Mouse (Mus musculus): ENCODE measurements around the gene Hapln4.
A peak's percentile ranks its signal among the peaks of the same experiment; 100 is the strongest.

Gene Hapln4

DNA sequence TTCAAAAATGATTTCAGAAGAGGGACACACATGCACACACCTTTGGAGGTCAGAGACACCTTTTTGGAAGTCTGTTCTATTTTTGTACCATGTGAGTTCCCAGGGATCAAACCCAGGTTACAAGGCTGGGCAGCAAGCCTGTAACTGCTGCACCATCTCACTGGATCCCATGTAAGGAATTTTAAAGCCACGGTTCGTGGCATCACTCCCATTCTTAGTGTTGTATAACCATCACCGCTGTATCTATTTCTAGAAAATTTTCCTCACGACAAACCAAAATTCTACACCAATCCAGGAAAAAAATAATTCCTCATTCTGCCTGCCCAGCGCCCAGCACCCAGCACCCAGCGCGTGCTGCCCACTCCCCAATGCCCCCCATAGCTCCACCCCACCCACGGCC is 16.0 kb downstream of the Hapln4 start:
- no peak for DNase-seq (ENCODE audit: extremely low read depth, insufficient read length, low spot score)

DNA sequence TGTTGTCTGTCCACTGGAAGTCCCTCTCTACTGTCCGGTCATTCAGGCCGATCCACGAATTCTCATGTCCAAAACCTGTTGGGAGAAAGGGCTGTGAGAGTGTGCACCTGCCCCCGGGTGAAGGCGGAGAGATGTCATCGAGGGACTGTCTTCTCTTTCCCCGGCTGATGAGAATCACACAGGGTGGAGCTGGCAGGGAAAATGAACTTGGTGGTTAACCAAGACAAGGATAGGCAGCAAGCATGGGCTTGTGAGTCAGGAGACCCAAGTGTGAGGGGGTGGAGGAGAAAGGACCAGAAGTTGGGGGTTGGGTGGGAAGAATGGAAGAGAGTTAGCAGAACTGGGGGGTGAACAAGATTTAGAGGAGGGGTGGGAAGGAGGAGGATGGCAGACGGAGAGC is 17.0 kb downstream of the Hapln4 start:
- DNase-seq (ENCODE audit: extremely low read depth, insufficient read length, low spot score), result no peak

DNA sequence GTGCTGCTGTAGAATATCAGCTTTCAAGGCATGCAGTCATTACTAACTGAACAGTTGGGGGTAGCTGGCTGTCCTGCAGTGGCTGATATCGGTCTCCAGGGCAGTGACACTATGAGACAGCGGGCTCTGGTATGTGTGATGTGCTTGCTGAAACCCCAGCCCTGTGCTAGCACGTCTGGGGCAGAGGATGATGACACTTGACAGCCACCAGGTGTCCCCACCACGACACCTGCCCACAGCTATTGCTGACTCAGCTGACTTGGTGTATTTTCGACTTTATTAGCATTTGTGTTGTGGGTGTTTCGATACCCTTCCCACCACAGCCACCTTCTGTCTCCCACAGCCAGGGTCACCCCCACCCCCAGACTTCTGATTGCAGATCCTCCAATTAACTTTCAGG is 21.2 kb downstream of the Hapln4 start:
- no peak for DNase-seq (ENCODE audit: extremely low read depth, insufficient read length, low spot score)

DNA sequence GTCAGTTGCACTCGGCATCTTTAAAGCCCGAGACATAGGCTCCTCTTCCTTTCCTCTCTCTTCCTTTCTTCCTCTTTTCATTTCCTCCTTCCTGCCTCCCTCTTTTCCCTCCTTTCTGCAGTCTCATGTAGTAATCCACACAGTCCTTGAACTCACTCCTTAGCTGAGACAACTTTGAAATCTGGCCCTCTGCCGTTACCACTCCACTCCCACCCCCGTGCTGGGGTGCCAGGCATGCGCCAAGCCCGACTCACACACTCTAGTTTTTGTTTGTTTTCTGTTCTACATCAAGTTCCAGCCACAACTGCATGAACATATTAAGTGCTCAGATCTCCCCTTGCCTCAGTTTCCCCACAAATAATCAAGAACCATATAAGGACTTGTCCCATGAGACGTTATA is 21.7 kb downstream of the Hapln4 start:
- DNase-seq (ENCODE audit: extremely low read depth, insufficient read length, low spot score), result no peak

- no peak for DNase-seq (ENCODE audit: extremely low read depth, insufficient read length, low spot score)
These were observed 27.2 kb downstream of the Hapln4 start for GRCm38 (mm10) chr8:70110451-70110850.

GRCm38 (mm10) chr8:70111192-70111795 is 28.0 kb downstream of the Hapln4 start:
- DNase-seq (ENCODE audit: extremely low read depth, insufficient read length, low spot score), result no peak

DNA sequence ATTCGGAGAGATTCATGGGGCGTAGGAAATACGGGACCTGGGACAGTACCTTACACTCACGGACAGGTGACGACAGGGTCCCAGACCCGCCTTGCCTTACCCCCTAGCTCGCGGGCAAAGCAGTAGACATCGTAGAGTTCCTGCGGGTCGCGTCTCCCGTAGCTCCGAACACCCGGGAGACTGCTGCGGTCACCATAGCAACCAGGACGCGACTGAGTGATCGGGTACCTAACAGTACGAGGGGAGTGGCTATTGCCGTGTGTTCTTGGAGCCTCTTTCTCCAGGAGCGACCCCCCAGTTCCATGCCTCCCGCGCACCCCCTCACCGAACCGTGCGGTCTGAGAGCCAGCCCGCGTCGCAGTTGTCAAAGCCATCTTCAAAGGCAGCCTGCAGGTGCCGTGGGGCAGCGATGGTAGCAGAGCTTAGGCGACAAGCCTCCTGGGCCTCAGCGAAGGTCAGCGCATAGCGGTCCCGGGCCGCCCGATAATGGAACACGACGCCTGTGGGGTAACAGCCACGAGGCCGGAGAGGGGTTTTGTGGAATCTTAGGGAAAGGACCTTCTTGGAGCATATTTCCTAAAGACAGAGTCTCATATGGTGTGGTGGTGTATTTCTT is 29.3 kb downstream of the Hapln4 start:
- DNase-seq (ENCODE audit: extremely low read depth, insufficient read length, low spot score), result no peak

DNA sequence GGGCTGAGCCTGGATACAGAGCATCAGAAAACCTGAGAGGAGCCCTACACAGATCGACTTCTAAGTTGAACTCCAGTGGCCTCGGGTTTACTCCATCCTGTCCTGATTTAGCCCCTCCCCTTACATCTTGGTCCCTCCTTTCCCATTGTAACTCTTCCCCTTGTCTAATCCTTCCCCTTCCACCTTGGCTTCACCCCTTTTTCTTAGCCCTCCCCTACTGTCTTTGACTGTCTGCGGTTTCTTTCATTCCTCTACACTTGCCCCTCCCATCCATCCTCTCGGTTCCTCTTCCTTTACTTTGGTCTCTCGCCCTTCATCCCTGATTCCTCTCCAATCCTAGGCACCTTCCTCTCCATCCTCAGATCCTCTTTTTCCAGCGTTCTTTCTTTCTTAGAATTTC is 31.2 kb downstream of the Hapln4 start:
- no peak for DNase-seq (ENCODE audit: extremely low read depth, insufficient read length, low spot score)

DNA sequence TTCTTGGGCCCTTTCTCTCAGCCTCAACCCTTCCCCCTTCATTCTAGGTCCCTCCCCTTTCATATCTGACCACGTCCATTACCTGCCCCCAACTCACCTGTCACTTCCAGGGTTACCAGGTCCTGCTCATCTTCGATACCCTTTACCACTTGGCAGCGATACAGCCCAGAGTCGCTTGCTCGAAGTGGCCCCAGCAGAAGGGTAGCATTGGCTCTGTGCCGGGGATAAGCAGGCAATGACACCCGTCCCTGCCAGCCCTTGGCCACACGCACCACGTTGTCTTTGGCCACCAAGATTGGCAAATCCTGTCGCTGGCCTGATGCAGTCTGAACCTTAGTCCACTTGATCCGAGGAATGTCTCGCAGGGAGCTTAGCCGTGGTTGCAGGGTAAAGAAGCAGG is 31.6 kb downstream of the Hapln4 start:
- no peak for DNase-seq (ENCODE audit: extremely low read depth, insufficient read length, low spot score)

DNA sequence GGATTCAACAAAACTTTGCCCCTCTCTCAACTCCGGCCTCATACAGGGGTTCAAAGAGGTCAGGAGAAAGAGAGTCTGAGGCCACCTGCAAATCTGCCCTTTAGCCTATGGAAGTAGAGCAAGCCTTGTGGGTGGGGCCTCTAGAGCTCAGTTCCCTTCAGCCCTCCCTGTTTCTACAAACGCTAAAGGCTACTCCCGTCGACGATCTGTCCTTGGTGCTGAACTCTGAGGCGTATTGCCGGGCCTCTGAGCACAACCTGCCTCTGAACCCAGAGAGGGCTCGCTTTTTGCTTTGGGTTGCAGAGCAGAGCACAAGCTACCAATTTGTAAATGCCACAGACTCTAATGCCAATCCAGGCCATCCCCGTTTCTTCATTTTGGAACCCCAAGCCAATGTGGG is 34.4 kb downstream of the Hapln4 start:
- DNase-seq (ENCODE audit: extremely low read depth, insufficient read length, low spot score), result no peak

DNA sequence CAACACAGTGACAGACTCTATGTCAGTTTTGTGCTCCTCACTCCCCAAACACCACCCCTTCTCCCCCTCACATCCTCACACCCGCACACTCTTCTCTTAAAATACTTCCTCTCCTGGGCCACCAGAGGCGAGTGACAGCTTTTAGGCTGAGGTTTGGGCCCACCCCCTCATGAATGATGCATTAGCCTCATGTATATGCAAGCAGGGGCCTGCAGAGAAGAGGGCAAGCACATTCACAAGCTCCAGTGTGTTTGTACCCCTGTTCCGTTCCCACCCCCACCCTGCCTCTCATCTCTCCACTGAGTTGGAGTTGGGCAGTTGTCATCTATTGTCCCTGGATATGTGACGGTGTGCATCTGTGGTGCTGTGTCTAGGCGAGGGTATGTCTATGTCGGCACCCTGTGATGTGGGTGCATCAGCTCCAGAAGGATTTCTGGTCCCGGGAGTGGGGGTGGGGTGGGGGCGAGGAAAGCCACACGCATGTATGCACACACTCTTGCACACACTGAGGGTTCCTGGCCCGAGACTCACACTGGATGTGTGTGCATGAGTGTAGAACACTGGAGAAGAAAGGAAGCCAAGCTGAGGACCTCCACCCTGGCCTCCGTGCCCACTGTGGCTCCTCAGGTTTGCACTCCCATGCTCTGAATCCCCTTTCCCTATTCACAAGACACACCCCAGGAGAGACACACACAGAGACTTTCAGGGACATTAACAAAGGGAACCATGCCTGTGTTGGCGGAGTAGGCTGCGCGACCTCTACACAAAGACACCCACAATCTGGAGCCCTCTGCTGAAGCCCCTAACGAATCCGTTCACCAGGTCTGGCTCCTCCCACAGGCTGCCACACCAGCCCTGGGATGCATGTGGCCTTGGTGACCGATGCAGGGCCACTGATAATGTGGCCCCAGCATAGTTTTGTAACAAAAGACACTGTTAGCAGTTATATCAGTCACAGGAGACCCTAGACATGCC is 35.8 kb downstream of the Hapln4 start:
- DNase-seq (ENCODE audit: extremely low read depth, insufficient read length, low spot score), result no peak

- no peak for DNase-seq (ENCODE audit: extremely low read depth, insufficient read length, low spot score)
These were observed 37.4 kb downstream of the Hapln4 start, which contains the start of gene Ncan for GRCm38 (mm10) chr8:70120667-70121066. Gene Ncan (minus strand): TSS chr8:70120873.

DNA sequence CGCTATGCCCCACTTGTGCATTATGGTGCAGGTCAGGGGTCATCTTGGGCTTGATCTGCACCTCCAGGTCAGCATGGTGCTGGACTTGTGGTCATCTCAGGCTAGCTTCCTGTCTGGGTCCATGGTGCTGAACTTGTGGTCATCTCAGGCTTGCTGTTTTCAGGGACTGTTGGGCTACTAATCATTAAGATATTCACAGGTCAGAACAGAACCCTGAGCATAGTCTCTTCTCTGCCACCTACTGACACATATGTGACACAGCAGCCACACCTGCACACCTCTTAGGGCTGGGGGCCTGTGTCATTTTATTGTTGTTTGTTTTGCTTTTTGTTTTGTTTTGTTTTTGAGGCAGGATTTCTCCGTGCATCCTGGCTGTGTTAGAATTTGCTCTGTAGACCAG is 39.6 kb downstream of the Hapln4 start:
- DNase-seq (ENCODE audit: extremely low read depth, insufficient read length, low spot score), result no peak

- DNase-seq (ENCODE audit: extremely low read depth, insufficient read length, low spot score), result no peak
These were observed 41.7 kb downstream of the Hapln4 start for GRCm38 (mm10) chr8:70124992-70125391.

- peak; percentile 68 for DNase-seq (ENCODE audit: extremely low read depth, insufficient read length, low spot score)
These were observed 45.2 kb downstream of the Hapln4 start for GRCm38 (mm10) chr8:70128435-70128834.

DNA sequence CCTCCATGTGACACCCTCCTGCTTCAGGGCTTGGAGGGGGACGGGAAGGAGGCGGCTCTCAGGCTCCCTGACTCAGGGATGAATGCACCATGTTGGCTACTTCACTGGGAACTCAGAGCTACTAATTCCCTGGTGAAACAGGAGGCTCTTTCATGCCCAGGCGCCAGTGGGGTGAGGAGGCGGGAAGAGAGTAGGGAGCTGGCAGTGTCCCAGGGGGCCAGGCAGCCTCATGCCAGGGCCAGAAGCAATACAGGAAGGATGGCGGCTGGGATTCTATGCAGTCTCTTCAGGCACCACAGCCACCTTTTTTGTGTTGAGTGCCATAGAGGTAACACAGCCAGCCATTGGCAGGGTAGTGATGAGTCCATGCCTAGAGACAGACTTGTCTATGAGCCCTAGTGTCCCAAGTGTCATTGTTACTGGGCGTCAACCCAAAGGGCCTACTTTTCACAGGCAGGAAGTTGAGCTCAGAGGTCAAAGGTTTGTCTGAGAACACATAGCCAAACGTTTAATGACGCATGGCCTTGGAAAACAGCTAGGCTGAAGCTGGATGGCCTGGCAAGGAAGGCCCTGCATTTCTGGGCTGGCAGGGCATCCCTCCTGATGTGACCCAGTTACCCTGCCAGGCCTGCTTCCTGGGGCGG is 46.2 kb downstream of the Hapln4 start:
- DNase-seq (ENCODE audit: extremely low read depth, insufficient read length, low spot score), result peak; percentile 89

DNA sequence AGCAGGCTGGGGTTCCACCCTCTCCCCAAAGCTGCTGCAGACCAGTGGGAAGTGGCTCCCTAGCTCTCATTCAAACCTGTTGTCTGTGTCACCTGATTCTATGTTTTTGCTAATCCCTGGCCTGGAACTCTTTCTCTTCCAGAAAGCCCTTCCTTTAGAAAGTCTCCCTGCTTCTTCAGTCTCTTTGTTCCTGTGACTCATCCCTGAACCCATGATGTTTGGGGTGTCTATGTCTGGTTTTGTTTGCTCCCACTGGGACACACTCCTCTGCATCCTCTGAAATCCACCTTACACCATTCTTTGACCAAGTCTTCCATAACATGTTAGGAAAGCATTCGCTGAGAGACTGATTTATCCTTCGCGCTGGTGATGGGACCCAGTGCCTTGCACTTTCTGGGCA is 46.8 kb downstream of the Hapln4 start:
- DNase-seq (ENCODE audit: extremely low read depth, insufficient read length, low spot score), result no peak

GRCm38 (mm10) chr8:70131166-70131883 is 48.1 kb downstream of the Hapln4 start, which contains the start of gene Nr2c2ap:
Gene Nr2c2ap (plus strand): TSS chr8:70131333.
- DNase-seq (ENCODE audit: extremely low read depth, insufficient read length, low spot score), result peak; percentile 89

DNA sequence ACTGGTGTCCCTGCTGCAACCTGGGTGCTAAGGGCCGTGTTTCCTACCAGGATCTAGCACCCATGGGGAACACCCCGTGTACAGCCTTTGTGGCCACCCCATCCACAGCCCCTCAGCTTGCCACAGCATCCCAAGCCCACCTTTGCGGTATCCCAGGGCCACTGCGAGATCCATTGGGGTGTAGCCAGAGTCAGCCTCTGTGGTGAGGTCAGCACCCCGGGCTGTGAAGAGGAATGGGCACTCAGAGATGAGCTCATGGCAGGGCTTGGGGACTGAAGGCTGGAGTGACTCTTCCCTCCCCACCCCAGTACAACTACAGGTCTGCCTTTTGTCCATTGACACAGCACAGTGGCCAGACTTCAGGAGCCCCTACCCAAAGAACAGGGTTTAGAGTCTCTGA is 50.8 kb downstream of the Hapln4 start:
- no peak for DNase-seq (ENCODE audit: extremely low read depth, insufficient read length, low spot score)

GRCm38 (mm10) chr8:70134931-70135330 is 51.7 kb downstream of the Hapln4 start:
- DNase-seq (ENCODE audit: extremely low read depth, insufficient read length, low spot score), result no peak

Data from 3134 (cell line).